Mouse (Mus musculus) adrenal gland, adult 10 weeks (tissue): ENCODE measurements around the gene Cs. TPM values are rescaled to one million over a fixed set of nuclear protein-coding genes. Genes with fewer than 3 reads are reported as not detected.

ENCODE experiments used
- polyA plus RNA-seq: library from polyadenylated mRNA; stranded (reverse); fragments of 350-450 nt; fragmentation: Illumina TruSeq; extraction: RNeasy Lipid Tissue Mini Kit (QIAGEN cat#74804); gene quantifications from one replicate; pipeline ENCODE4 v1.2.3, GENCODE M21; 2014; ENCODE audit warnings: low read depth, low replicate concordance

Gene Cs
- 151 TPM for polyA plus RNA-seq

DNA sequence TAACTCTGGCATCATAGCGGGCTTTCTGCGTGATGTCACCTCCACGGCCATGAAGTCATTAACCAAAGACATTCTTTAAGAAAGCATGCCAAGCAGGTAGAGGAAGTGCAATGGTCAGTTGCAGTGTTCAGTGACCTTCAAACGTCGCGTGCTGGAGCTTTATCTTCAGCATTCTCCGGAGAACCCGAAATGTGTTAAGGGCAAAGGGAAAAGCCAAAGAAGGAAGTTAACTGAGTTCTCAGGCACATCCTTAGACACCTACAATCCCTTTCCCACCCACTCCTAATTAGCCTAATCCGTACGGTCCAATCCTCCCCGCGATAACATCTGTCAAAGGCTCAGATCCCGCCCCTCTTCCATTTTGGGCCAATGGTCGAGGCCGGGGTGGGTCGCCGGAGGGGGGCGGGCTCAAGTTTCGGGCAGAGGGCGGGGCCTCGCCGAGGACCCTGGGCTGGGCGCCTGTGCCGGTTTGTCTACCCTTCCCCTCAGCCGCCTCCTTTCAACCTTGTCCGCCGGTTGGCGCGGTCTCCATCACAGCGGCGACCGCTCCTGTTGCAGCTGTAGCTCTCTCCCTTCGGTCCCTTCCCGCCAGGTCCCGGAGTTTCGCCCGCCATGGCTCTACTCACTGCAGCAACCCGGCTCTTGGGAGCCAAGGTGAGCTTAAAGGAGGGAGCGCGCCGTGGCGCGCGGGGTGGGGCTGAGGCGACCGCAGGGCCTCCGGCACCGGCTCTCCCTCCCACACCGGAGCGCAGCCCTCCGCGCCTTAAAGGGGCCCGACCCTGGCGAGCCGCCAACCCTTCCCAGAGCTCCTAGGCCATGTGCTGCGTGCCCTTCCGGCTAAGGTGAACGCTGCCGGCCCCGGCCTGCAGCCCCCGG is at the start of gene Cs:
TSS of gene Cs (plus strand) at position 429 of the 876 bp plus-strand sequence.

DNA sequence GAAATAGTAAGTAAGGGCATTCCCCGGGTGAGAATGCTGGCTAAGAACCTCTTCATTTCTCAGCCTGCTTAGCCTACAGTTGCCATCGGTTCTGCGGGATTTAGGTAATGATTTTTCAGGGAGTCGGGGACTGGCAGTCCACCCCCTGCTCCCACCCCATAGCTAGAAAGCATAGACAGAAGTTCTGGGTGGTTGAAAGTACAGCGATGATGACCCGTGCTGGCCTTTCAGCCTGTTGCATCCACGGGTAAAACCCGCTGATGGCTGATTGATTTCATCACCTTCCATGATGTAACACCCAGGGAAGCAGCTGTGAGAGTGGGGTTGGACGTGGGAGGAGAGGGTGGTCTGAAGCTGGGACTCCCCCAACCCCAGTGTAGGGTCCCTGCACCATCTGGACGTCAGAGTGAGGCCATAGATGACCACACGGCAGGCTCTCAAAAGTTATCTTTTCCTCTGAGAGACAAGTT is 38.8 kb upstream of the Cs start, which contains the start of gene Il23a:
TSS of gene Il23a (minus strand) at position 51 of the 470 bp plus-strand sequence.

DNA sequence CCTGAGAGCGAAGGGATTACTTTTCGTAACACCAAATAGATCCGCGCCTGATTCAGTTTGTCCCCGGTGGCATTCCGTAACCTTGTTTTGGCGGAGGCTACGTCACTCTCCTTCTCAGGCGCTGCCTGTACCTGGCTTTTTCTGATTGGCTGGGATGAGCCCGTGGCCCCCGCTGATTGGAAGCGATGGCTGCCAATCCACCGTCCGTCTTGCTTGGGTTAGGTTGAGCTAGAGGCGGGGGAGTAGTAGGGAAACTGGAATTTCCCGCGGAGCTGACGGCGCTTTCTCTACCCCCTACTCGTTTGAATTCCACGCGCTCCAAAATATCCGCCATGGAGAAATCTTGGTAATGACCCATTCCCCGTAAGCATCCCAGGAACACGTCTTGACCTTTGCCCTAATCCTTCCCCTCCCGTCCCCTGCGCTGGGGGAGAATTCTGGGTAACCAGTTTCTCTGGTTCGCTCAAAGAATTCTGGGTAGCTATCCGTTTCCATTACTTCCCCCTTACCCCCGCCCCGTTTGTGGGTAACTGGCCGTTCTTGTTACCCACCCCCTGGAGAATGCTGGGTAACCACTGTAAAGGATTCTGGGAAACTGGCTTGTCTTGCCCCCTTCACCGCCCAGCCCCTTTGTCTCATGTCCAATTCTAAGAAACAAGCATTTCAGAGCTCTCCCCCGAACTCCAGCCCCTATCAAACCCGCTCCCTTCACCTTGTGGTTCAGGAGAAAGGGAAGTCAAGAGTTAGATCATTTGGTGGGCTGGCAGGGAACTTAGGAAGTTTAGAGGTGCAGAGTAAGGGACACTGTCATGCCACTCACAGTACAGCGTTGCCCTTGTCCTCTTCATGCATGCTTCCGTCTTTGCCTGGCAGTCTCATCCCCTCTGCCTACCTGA is 34.2 kb upstream of the Cs start, which contains the start of gene Pan2:
TSS of gene Pan2 (plus strand) at position 210 of the 896 bp plus-strand sequence.

DNA sequence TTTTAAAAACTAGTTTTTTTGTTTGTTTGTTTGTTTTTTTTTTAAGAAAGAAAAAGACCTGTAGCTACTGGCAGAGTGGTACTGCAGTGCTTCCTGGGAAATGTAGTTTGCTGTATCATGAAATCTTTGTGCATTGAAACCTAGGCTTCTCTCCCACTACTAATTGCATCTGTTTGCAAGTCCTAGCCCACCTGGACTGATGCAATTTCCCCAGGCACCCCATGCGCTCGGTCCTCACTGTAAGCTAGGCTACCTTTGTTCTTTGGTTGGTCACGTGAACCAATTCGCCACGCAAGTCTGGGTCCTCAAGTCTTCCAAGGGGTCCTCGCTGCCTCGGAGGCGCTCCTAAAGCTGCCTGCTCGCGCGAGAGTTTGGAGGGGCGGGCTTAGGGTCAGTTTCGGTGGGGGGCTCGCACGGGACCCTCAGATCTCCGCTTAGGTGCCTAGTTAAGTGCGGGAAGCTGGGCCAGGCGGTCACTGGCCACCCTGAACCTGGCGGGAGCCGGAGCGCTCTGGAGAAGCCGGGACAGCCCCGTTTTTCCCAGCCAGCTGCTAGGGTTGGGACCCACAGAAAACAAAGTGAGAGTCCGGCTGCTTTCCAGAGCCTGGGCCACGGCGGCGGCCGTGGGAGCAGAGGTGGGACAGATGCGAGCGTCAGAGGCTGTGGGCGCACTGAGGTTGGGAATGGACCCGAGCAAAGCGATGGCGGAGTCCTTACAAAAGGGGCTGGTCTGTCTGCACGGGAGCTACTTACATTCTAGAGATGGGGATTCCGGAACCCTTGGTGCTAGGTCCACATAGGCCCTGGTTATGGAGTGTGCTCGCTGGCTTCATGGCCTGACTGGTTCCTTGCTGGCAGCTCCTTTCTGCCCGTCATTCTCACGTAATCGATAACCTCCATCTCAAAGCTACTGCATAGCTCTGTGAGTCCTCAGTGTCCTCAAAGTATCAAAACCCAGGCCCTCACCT is 15.1 kb upstream of the Cs start, which contains the start of gene Cnpy2:
TSS of gene Cnpy2 (plus strand) at position 319 of the 968 bp plus-strand sequence.

DNA sequence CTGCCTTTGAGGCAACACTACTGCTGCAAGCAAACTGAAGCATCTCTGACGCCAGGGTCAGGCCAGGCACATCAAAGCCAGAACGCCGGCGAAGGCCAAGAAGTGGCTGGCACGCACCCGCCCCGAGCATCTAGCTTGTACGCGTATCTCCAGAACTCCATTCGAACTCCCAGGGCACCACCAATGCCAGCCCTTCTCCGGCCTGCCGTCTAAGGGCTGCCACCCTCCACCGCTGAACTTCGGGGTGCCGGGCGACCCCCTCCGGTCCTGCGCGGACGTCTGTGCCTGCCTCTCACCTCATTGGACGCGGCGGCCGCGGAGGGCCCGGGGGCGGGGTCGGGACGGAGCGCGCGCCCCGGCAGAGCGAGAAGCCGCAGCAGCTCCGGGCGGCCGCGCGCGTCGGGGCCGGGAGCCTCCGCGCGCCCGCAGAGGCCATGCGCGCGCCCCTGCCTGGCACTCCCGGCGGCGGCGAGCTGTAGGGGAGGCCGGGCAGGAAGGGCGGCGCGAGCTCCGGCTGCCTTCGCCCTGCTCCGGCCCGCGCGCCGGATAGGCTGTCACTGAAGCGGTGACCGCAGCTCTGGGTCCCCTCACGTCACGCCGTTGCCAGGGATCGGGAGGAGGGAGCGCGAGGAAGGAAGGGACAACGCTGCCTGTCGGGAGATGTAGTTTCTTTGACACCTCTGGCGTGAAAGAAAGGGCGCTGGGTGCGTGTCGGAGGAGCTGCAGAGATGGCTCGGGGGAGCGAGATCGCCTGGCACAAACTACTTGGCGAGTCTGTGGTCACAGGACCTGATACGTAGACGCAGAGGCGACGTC is 31.1 kb downstream of the Cs start, which contains the start of gene Coq10a:
TSS of gene Coq10a (minus strand) at position 596 of the 816 bp plus-strand sequence.

DNA sequence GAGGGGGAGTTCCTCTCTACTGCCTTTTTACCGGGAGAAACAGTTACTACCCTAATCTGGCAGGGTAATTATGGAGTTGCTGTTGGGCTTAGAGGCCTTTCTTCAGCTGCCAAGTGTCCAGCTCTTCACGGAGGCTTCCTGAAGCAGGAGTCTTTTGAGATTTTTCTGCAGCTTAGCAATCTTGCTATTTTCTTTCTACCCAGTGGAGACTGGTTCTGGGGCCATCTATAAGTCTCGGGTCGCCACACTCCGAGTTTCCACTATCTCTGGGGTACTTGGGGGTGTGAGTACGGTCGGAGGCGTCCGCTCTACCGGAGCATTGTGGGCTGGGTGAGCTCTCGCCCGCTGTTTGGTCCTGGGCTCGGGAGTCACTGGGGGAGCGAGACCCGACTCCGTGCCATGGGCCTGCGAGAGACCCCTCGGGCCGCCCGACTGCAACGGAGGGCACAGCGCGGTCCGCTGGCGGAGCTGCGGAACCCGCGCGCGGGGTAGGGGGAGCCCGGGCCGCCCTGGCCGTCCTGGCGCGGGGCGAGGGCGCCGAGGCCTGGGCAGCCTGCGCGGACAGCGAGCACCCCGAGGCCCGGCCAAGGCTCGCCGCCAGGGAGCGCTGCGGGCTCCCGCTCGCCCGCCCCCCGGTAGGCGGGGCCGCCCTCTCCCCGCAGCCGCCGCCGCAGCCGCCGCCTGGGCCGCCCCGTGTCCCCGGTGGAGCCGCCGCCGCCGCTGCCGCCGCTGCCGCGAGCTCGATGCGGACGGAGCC is 39.1 kb downstream of the Cs start, which contains the start of gene Ankrd52:
TSS of gene Ankrd52 (plus strand) at position 661 of the 757 bp plus-strand sequence.

DNA sequence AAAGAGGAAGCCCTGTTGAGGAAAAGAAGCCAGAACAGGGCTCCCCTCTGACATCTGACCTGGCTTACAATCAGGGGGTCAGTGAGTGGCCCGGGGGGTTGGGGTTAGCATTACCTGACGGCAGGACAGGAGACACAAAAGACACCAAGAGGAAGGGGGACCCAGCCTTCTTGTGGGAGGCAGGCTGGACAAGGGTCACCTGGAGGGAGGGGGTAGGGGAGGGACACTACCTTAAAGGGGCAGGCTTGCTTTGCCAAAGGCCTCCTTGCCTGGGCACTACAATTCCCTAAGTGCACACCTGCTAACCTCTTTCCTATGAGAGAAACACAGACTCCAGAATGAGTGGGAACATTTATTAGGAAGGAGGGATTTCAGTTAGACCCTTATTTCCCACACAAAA is 63.5 kb downstream of the Cs start, which contains the start of gene Slc39a5:
TSS of gene Slc39a5 (minus strand) at position 174 of the 400 bp plus-strand sequence.

DNA sequence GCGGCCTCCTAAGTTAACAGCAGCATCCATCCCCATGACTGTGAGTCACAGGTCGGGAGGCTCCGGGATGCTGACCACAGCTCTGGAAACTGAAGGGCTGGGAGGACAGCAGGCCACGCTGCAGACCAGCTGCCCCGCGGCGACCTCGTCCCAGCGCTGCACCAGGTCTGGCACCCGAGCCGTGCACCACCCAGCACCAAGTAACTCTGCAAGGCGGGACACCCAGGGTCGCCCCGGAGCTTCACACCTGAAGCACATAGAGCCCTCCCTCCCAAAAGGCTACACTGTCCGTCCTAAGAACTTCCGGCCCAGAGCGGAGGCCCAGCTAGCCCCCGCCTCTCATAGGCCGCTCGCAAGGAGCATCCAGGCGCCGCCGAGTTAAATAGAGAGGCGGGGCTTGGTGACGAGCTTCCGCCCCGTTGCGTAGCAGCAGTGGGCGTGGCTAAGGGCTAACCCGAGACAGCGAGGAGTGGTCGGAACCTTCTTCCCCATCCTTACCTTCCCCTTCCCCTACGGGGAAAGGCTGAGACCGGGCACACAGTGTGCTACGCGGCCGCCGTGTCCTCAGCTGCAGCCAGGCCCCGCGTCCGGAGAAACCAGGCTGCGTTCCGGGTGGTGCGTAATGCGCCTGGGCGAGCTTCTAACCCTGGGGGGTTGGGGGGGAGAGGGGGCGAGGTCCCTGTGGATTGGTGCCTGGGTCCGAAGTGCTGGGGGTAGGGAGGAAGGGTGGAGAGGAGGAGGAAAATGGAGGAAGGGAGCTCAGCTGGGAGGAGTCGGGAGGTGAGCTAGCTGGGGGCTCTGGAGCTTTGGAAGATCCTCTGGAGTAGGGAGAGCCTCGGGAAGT is 73.9 kb downstream of the Cs start, which contains the start of the genes Nabp2 and Rnf41:
TSS of gene Nabp2 (minus strand) at position 282 of the 844 bp plus-strand sequence.
TSS of gene Rnf41 (plus strand) at position 447 of the 844 bp plus-strand sequence.

Other genes starting within 250 kb of the Cs start
- gene Baz2a, start 246.2 kb upstream of the Cs start, polyA plus RNA-seq = 20.4 TPM
- gene Rbms2, start 157.4 kb upstream of the Cs start, polyA plus RNA-seq = 27.8 TPM
- not detected for gene Gls2, start 143.3 kb upstream of the Cs start, polyA plus RNA-seq
- 9.9 TPM for gene Spryd4, start 125.9 kb upstream of the Cs start, polyA plus RNA-seq
- not detected for gene Mip, start 111.9 kb upstream of the Cs start, polyA plus RNA-seq
- gene Timeless, start 105.7 kb upstream of the Cs start, polyA plus RNA-seq = 1.7 TPM
- gene Apon, start 83.6 kb upstream of the Cs start, polyA plus RNA-seq = not detected
- 7.3 TPM for gene Apof, start 69.1 kb upstream of the Cs start, polyA plus RNA-seq
- gene Stat2, start 67.2 kb upstream of the Cs start, polyA plus RNA-seq = 16.5 TPM
- not detected for gene Il23a, start 39.0 kb upstream of the Cs start, polyA plus RNA-seq
- gene Pan2, start 34.4 kb upstream of the Cs start, polyA plus RNA-seq = 7.5 TPM
- gene Cnpy2, start 15.3 kb upstream of the Cs start, polyA plus RNA-seq = 51.6 TPM
- 19.6 TPM for gene Coq10a, start 31.3 kb downstream of the Cs start, polyA plus RNA-seq
- 14.8 TPM for gene Ankrd52, start 39.4 kb downstream of the Cs start, polyA plus RNA-seq
- gene Slc39a5, start 63.5 kb downstream of the Cs start, polyA plus RNA-seq = not detected
- gene Nabp2, start 73.8 kb downstream of the Cs start, polyA plus RNA-seq = 32.8 TPM
- 13.8 TPM for gene Rnf41, start 73.9 kb downstream of the Cs start, polyA plus RNA-seq
- gene Smarcc2, start 121.5 kb downstream of the Cs start, polyA plus RNA-seq = 50.5 TPM
- gene Myl6, start 156.4 kb downstream of the Cs start, polyA plus RNA-seq = 64.3 TPM
- not detected for gene Myl6b, start 161.0 kb downstream of the Cs start, polyA plus RNA-seq
- gene Esyt1, start 188.1 kb downstream of the Cs start, polyA plus RNA-seq = 5.1 TPM
- 0.82 TPM for gene Zc3h10, start 210.0 kb downstream of the Cs start, polyA plus RNA-seq
- gene Rpl41, start 211.6 kb downstream of the Cs start, polyA plus RNA-seq = 12.5 TPM
- 91.8 TPM for gene Pa2g4, start 228.3 kb downstream of the Cs start, polyA plus RNA-seq